Mouse (Mus musculus) cerebellum, postnatal 14 days (tissue): ENCODE measurements around the gene Cfap74.
A peak's percentile ranks its signal among the peaks of the same experiment; 100 is the strongest.

Experiments used
- DNase-seq, 2 experiments: peaks; one replicate each; pipeline ENCODE4 v3.0.0; 2021; ENCODE audit warnings: mixed read lengths in 2 of 2

Cfap74 gene

DNA sequence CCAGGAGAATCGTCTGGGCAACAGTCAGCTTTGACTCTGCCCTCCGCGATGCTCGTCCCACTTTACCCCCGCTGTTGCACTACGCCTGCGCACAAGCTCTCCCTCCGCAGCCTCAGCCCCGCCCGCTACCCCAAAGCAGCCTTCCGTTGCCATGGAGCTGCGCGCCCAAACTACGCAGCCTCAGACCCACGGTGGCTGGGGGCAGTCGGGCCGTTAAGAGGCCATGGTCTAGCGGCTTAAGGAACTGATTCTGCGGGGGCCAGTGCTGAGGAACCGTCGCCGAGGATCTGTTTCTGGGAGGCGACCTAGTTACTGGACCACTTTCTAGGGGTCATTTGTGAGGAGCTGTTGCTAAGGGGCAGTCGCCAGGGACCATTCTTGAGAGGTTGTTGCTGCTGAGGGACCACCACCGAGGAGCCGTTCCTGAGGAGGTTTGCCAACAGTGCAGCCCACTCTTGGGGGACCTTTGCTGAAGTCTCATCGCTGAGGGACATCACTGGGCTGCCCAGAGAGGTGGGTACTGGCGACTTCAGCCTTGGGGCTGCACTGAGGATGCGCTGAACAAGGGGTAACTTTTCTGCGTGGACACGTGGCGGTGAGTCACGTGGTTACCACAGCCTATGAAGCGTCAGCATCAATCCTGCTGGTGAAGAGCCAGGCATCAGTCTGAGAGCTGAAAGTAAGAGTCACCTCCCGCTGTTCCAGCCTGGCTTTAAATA is at the start of gene Cfap74:
TSS of gene Cfap74 (plus strand) at position 133 of the 719 bp plus-strand sequence.
- peak; percentile 88 to 90 for DNase-seq

DNA sequence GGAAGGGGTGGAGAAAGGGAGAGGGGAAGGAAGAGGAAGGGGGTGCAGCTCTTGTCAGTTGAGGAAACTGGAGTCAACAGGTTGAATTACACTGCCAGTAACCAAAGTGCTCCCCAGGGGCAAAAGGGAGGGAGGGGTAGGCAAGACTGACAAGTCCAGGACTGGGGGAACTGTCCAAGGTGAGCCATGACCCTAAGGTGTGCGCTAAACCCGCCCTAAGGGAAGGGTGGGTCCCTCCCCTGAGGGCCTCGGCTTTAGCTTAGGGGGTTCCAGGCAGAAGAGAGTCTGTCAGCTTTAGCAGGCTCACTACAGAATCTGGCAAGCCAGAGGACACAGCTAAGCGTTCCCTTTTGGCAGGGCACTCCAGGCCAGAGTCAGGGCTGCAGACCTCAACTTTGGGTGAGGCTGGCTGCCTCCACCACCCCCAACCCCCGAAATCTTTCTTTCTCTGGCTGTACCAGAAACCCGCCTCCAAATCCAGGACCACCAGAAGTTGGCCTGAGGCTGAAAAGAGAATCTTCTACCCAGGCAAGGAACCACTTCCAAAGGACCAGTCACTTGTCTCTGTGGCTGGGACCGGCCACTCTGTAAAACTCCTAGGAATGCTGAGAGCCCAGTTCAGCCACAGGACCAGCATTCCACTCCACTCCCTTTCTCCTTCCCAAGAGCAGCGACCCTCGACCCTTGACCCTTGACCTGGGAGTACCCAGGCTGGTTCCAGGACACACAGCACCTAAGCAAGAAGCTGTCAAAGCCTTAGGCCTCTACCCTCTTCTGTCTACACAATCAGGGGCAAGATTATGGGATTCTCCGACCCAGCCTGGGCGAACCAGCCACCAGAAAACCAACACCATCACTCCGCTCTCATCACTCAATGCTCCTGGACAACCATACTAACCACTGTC is 49.2 kb upstream of the Cfap74 start:
- DNase-seq: peak in 1 of 2 experiments; percentile 25

DNA sequence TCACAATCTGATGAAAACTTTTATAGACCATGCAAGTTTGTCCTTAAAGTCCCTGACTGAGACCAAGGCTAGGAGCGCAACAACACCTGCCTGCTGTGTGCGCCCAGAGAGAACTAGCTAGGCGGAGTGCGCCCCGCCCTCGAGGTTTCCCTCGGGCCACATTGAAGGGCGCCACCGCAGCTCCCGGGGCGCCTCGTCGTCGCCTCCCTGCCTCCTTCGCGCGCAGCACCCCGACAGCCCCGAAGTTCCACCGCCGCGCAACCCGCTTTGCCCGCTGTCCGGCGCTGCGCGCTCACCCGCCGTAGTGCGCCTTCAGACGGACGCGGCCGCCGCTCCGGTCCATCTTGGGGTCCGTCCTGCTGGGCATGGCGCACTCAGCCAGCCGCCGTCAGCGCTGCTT is 48.1 kb upstream of the Cfap74 start:
- DNase-seq: no peak

DNA sequence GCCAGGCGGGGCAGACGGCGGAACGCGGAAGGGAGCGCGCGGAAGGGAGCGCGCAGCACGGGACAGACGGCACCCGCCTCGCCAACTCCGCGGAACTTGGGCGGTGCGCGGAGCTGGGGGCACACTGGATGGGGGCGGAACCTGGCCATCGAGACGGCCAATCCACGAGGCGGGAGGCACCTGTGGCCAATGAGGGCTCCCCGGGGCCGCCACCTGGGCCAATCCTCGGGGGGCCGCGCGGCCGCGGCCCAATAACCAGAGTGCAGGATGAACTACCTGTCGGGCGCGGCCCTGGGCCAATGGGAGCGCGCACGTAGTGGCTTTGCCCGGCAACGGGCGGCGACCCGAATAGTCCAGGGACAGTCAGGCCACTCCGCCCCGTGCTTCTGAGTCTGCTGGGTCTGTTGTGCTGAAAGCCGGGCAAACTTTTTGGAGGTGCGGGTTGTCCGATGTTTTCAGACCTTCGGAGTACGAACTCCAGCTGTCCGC is 47.6 kb upstream of the Cfap74 start, which contains the start of gene Prkcz:
TSS of gene Prkcz (minus strand) at position 59 of the 489 bp plus-strand sequence.
- DNase-seq: peak; percentile 82 to 85

DNA sequence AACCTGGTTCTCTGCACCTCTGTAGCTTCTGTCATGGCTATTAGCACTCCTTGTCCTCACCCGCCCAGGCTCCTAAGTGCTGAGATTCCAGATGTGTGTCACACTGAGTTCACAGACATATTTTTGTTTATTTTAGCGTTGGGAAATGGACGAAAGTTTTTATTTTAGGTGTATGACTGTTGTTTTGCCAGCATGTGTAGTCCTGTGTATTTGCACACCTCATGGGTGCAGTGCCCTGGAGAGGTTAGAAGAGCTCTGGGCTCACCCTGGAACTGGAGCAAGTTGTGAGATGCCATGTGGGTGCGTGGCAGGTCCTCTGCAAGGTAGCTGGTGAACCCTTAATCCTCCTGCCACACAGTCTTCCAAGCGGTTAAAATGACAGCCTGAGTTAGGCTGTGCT is 46.5 kb upstream of the Cfap74 start:
- no peak for DNase-seq

DNA sequence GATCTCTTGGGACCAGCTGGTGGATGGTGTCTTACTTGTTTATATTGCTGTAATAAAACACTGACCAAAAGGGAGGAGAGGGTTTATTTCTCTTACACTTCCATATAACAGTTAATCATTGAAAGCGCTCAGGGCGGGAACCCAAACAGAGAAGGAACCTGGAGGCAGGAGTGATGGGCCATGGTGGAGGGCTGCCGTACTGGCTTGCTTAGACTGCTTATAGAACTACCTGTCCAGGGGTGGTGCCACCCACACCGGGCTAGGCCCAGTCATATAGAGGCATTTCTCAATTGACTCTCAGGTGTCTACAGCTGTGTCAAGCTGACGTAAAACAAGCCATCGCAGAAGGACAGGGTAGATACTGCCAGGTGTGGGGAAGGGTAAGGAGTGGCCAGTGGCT is 42.2 kb upstream of the Cfap74 start:
- DNase-seq: no peak

DNA sequence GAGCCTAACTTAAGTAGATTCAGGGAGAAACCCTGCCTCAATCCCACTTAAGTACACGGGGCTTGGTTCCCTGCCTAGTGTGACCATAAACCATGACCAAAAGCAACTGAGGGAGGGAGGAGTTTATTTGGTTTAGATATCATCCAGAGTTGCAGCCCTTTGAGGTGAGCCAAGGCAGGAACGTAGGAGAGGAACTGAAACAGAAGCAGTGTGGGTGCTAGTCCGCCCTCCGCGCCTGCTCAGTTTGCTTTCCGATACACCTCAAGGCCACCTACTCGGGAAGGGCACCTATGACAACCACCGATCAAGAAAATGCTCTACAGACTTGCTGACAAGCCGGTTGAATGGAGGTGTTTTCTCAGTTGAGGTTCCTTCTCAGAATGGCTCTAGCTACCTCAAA is 41.3 kb upstream of the Cfap74 start:
- no peak for DNase-seq

DNA sequence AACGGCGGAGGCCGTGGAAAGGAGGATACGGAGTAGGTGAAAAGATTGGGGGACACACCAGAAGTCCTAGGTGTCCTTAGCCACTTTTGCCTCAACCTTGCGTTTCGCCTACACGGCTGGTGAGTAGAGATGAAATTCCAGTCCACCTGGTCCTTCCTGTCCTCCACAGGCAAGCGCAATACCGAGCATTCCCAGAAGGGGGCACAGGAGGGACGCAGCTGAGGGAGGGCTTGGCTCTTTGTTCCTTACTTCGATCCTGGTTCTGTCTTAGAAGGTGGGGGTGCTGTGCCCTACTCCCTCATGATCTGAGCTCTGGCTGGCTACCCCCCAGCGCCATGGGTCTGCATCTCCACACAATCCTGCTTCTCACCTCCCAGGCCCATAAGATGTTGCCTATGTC is 40.3 kb upstream of the Cfap74 start:
- DNase-seq: peak; percentile 93 to 97

DNA sequence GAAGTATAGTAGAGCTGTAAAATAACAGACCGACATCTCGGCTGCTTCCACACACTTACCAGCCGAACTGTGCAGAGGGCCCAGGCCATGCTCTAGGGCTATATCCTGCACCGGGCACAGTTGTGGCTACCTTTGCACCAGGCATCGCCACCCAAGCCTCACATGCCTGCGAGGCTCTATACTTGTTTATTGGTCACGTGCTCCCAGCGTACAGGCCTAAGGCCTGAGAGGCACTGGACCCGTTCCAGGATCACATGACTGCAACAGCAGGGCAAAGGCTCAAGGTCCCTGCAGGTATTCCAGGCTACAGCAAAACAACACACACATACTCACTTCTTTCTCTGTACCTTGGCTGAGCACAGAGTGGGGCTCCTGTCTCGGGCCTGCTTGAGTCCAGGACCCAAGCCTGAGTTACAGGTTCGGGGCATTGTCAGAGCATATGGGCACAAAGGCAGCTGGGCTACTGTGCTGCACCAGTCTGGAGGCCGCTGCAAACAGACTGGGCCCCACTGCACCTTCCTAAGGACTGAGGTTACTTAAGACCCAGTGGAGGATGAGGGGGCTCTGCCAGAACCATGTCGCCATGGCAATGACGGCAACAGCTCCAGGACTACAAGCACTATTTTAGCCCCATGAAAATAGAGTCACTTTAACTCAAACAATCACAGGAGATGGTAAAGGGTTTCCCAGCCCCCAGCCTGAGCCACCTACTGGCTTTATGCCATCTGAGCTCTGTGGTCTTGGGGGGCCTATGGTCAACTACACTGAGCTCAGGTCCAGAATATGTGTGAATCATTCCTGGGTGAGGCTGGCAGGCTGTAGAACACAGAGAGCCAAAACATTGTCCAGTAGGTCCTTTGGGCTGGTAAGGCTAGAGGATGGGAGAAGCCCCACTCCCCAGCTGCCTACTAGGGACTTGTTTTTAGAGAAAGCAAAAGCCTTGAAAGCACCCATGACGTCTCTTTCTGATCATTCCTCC is 38.0 kb upstream of the Cfap74 start:
- peak; percentile 56 to 72 for DNase-seq

DNA sequence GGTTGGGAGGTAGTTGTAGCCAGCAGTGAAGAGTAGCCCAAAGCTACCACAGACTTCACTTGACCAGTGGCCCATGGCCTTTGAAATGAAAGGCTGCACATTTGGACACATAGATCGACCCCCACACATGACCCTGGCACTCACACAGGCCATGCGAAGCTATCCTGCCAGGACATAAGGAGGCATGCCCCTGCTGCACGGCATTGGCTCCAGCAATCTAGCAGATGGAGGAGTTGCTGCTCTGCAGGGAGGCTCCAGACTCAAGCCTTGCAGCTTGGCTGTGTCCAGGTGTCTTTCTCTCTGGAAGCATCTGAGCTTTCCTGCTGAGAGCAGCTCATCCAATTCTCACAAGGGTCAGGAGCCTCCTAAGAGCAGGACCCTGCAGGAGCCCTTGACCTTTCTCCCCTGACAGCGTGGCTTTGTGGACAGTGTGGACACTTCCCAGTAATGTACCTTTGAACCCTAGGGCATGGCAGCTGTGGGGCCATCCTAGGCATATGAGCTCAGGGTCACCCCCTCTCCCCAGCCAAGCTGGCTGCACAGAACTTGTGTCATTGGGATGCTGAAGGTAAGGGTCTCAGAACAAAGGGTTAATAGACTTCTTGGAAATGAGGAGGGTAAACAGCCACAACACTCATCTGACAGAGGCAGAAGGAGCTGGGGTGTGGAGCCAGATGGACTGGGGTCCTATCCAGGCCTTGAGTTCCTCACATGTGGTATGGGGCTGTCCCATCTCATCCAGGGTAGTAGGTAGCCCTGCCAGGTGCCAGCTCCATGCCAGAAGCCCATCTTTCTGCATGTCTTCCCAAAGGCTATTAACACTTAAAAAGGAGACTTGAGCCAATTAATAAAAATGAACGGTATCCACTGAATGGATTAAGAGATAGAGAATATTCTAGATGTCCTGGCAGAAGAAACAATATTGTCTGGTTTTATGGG is 36.9 kb upstream of the Cfap74 start:
- DNase-seq: peak; percentile 71 to 72

DNA sequence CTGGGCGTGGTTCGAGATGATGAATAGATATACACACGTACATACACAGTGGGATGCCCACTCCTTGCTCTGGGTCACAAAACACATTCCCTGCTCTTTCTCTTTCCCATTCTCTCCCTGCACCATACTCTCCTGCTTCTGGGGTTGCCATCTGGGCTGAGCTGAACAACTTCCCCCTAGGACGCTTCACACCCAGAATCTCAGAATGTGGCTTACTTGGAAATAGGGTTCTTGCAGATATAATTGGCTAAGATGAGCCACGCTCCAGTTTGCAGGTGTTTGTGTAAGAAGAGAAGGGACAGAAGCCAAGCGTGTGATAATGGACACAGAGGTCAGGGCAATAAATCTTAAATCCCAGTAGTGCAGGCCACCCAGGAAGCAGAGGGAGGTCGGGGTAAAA is 27.0 kb upstream of the Cfap74 start:
- no peak for DNase-seq

DNA sequence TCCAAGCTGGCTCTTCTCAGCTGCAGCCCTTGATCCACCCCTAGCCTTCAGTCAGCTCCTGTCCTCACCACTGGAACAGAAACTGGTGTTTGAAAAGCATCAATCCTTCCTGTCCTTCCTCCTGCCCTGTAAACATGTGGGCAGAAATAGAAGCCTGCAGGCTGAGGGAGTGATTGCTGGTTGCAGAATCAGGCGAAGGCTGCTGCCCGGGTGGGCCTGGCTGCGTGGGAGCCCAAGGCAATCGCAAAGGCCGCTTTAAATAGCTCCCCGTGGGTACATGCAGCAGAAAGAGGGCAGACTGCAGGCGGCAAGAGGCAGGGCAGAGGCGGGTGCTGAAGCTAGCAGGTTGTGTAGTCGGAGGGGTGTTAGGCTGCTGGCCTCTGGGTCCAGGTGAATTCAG is 26.2 kb upstream of the Cfap74 start:
- DNase-seq: peak in 1 of 2 experiments; percentile 36

DNA sequence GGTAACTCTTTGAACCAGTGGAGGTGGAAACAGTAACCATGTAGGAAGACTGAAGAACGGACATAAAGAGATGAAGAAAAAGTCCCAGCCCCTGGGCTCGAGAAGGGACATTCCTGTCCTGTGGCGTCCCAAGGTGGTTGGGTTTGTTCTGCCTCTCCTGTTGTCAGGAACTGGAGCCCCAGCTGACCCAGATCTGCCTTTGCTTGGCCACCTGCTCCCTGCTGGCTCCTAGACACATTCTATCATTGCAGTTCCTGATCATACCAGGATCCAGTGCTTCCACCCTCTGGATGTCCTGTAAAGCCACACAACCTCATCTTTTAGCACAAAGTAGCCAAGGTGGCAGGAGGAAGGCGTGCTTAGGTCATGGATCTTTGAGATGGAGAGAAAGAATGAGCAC is 25.7 kb upstream of the Cfap74 start:
- peak; percentile 49 to 64 for DNase-seq

DNA sequence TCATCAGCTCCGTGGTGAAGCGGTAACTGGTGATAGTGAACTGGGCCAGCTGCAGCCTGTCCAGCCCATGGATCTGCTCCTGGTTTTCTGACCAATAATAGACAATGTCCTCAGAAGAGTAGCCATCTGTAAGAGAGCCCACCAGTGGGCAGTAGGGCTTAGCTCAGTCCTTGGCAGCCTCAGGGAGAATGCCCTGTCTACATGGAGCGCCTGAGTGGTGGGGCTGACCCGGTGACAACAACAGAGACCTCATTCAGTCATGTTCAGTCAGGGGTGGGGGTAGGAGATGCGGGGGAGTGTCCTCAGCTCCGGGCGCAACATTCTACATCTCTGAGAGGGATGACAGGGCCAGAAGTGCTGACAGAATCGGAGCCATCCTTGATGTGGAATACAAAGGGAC is 21.8 kb upstream of the Cfap74 start:
- DNase-seq: no peak

DNA sequence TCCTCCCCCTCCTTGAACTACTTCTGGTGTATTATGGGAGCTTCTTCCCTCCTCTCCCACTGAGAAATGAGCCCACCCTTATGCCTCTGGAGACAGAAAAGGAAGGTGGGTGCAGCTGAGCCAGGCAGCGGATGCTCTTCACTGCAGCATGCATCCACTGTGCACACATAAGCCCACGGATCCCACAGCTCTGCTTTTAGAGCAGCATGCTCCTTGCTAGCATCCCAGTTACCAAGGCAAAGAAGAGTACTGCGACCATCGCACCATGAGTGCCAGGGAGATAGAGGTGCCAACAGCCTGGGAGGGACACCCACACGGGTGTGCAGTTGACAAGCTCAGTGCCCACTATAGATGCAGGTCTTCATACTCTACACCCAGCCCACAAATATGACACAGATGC is 13.5 kb upstream of the Cfap74 start:
- DNase-seq: peak in 1 of 2 experiments; percentile 33

DNA sequence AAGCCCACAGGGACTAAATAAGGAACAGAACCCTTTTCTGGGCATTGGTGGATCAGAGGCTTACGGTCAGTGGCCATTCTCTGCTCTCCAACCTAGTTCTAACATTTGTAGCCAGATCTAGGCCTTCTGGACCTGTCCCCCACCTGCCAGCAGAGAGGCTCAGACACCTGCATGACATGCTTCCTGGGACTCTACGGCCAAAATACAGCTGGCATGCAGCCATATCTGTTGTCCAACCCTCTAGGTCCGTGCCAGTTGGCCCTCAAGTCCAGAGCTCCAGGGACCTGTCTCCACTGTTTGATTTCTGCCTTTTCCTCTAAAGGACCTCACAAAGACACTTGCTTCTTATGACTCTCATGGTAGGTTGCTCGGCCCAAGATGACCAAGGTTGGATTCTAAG is 12.2 kb upstream of the Cfap74 start:
- peak; percentile 96 to 97 for DNase-seq

DNA sequence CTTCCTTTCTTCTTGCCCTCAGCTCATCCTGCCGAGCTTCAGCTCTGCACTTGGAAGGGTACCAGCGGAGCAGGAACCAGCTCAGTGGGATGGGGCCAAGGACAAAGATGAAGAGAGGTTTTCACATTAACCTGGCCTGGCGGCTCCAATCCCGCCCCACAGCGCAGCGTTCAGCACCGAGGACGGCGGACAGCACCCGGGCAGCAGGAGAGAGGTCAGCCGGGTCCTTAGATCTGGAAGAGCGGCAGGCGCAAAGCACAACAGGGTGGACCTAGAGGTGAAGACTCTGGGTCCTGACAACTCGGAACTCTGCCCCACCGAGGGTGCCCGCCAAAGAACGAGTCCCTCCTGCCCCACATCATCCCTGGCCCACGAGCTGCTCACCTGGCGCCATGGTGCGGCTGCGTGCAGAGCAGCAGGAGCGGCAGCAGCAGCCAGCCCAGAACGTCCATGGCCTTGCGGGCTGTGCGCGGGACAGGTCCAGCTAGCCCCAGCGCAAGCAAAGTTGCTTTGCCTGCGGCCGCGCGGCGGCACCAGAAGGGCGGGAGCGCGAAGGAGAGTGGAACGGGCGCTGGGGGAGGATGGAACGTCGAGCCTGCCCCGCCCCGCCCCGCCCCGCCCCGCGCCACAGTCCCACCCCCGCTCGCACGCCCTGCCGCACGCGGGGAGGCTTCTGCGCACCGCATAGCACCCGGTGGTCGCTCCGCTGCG is 11.3 kb upstream of the Cfap74 start, which contains the start of gene Gabrd:
TSS of gene Gabrd (minus strand) at position 602 of the 711 bp plus-strand sequence.
- DNase-seq: peak; percentile 81 to 83

DNA sequence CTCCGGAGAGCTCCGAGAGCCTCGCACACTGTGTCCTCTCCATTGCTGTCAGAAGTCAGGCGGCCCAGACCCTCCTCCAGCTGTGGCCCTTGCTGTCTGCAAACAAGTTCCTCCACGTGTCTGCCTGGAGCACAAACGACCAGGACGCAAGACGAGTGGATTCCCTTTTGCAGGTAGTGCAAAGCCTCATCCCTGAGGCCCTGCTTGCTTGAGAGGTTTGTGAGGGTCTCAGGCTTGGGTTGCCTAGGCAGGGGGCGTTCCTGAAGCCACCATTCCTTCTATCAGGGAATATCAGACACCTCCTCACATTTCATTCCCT is 10.8 kb upstream of the Cfap74 start:
- DNase-seq: no peak

DNA sequence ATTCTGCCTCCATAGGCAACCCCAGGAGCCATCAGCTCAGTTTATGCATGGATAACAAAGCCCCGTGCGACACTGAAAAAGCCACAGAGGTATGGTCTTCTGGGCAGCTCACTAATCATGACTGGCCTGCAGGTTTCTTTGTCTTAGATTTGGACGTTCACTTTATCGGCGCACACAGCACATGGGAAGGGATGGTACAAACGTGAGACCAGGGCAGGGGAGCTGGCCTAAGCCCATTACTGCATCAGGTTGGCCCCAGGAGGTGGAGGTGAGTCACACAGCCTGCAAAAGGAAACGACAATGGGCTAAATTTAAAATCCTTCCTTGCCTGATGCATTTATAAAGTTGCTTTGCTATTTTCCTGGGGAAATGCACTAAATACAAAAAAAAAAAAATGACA is 7.9 kb upstream of the Cfap74 start:
- DNase-seq: peak; percentile 71 to 78

DNA sequence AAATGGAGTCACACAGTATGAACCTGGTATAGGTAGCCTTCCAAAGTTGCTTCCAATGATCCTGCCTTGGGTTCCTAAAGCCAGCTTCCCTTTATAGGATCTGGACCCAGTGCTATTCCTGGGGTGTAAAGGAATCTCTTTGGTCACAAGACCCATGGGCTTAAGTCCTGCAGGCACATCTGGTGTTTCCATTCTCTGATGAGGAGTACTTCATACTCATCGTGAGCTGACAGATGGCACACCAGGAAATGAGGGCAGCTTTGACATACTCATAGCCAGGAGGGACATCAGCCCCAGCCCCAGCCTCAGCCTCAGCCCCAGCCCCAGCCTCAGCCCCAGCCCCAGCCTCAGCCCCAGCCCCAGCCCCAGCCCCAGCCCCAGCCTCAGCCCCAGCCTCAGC is 6.5 kb upstream of the Cfap74 start:
- no peak for DNase-seq

DNA sequence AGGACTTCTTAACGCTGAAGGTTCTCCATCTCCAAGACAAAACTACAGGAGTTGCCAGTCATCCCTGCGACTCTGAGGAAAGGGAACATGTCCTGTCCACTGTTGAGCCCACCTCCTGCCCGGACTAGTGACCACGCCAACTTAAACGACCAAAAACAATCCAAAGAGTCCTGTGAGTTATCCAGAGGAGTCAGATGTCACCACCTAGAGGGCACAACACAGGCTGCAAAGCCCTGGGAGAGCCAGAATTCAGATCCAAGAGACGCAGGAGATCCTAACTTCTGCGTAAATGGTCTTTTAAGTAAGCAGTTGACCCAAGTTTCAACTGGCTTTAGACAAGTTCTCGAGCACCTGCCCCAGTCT is 314 bp upstream of the Cfap74 start:
- no peak for DNase-seq
